In genomic region chr19:10188281-10188811, GRCm38 (mm10) we compare ENCODE assay signal across 9 mouse cellular contexts. TPM values are rescaled to one million over a fixed set of nuclear protein-coding genes. Genes with fewer than 3 reads are reported as not detected.
DNase-seq lines count a peak whose midpoint lies in the region; ATAC-seq and TF ChIP-seq lines count a peak whose summit lies in the region.
"Had no signal": no experiment of that assay in that cellular context is flagged by ENCODE, and none has a peak within 500 bp of the region (broad histone marks: within the 10 kb centered on the region; RNA-seq: fewer than 3 reads in every experiment).

No protein-coding gene starts in this region.

- H3K27me3 ChIP-seq in liver, adult 2 months (ENCODE audit: control insufficient read depth, insufficient read depth, low read length) = no peaks in the 10 kb centered on the region
- no peaks in the 10 kb centered on the region for H3K27me3 ChIP-seq in hindbrain, embryonic 16.5 days (replicated peaks; ENCODE audit: control insufficient read depth, insufficient read depth, low read length)
- H3K27me3 ChIP-seq in thymus, adult 2 months (ENCODE audit: control insufficient read depth, insufficient read depth, low read length) = no peaks in the 10 kb centered on the region
- H3K27me3 ChIP-seq: liver, embryonic 15.5 days had no signal

- TF ChIP-seq CTCF in liver, adult 2 months (IDR thresholded peaks at IDR 0.05; ENCODE audit: low read depth, low read length) = no peak
- TF ChIP-seq CTCF in thymus, adult 2 months (IDR thresholded peaks at IDR 0.05; ENCODE audit: borderline replicate concordance, control insufficient read depth, extremely low read depth, insufficient read depth, low read length, poor library complexity) = no peak

- peak overlapping the region; percentile 68 for H3K27ac ChIP-seq in liver, adult 2 months (replicated peaks; ENCODE audit: insufficient read depth, low read depth, low read length)
- H3K27ac ChIP-seq in hindbrain, embryonic 16.5 days (ENCODE audit: low read depth, low read length) = peak overlapping the region; percentile 71
- H3K27ac ChIP-seq in thymus, adult 2 months (ENCODE audit: control insufficient read depth, insufficient read depth, low read length) = no peak overlapping the region
- H3K27ac ChIP-seq: liver, embryonic 15.5 days had no signal

- no peak overlapping the region for H3K4me2 ChIP-seq in hindbrain, embryonic 16.5 days (ENCODE audit: low read length)
- H3K4me2 ChIP-seq: liver, embryonic 15.5 days had no signal

- no peak for TF ChIP-seq POLR2A in liver, adult 2 months (IDR thresholded peaks at IDR 0.05; ENCODE audit: extremely low read depth, insufficient read depth, low read length)
- no peak for TF ChIP-seq POLR2A in thymus, adult 2 months (IDR thresholded peaks at IDR 0.05; ENCODE audit: control insufficient read depth, extremely low read depth, insufficient read depth, low read length, poor library complexity)

- WGBS in liver, adult 2 months = 22% methylated on average over 10 of the region's 10 CpGs
- WGBS in hindbrain, embryonic 16.5 days = 38% methylated on average over 10 of the region's 10 CpGs
- 97% methylated on average over 10 of the region's 10 CpGs for WGBS in thymus, adult 2 months

- H3K36me3 ChIP-seq in liver, adult 2 months (ENCODE audit: control insufficient read depth, insufficient read depth, low read length) = peaks cover 52% of the 10 kb centered on the region
- H3K36me3 ChIP-seq in hindbrain, embryonic 16.5 days (ENCODE audit: control insufficient read depth, insufficient read depth, low read length) = peaks cover 44% of the 10 kb centered on the region
- peaks cover 11% of the 10 kb centered on the region for H3K36me3 ChIP-seq in thymus, adult 2 months (ENCODE audit: control insufficient read depth, insufficient read depth, low read length)

- no peaks in the 10 kb centered on the region for H3K9me3 ChIP-seq in hindbrain, embryonic 16.5 days (ENCODE audit: control insufficient read depth, low read length)
- H3K9me3 ChIP-seq: liver, embryonic 15.5 days had no signal

- peaks cover 6% of the 10 kb centered on the region; the same call in 1 of the 2 replicates for H3K79me2 ChIP-seq in liver, adult 2 months (ENCODE audit: control insufficient read depth, insufficient read depth, low read length)

- peak; percentile 99 for DNase-seq in liver, adult 2 months (ENCODE audit: extremely low read depth, low read depth, low spot score)
- no peak for DNase-seq in liver
- DNase-seq in cerebellum, postnatal 14 days = peak; percentile 83 to 88
- DNase-seq in left cerebral cortex, postnatal 14 days (ENCODE audit: low spot score in 2 of 2) = peak; percentile 66 to 80
- DNase-seq in thymus, postnatal 25 days = no peak
- DNase-seq in lung, postnatal 4 days = no peak
- DNase-seq in thymus, adult 2 months = no peak

- peak; percentile 89 for ATAC-seq in hindbrain, embryonic 16.5 days

- H3K4me1 ChIP-seq in liver, adult 2 months (ENCODE audit: control insufficient read depth, insufficient read depth, low read length) = peaks cover 37% of the 10 kb centered on the region
- H3K4me1 ChIP-seq in hindbrain, embryonic 16.5 days (ENCODE audit: control insufficient read depth, insufficient read depth, low read depth, low read length) = peaks cover 45% of the 10 kb centered on the region
- H3K4me1 ChIP-seq in thymus, adult 2 months (replicated peaks; ENCODE audit: control insufficient read depth, insufficient read depth, low read length) = peaks cover 11% of the 10 kb centered on the region

- peak overlapping the region; percentile 12 for H3K9ac ChIP-seq in liver, adult 2 months (ENCODE audit: low read depth, low read length)
- H3K9ac ChIP-seq in hindbrain, embryonic 16.5 days (ENCODE audit: low read depth, low read length) = no peak overlapping the region
- H3K9ac ChIP-seq: liver, embryonic 15.5 days had no signal

- no peak overlapping the region for H3K4me3 ChIP-seq in liver, adult 2 months (ENCODE audit: insufficient read depth, low read depth, low read length)
- H3K4me3 ChIP-seq in hindbrain, embryonic 16.5 days (ENCODE audit: low read length) = no peak overlapping the region
- H3K4me3 ChIP-seq in thymus, adult 2 months (ENCODE audit: control insufficient read depth, insufficient read depth, low read length) = no peak overlapping the region
- H3K4me3 ChIP-seq: liver, embryonic 15.5 days had no signal

- intact Hi-C loops in left cerebral cortex, postnatal 14 days (cut with DNase I) = no loop called here

RNA-seq across cellular contexts. Expression of gene Fads1, which starts 5.7 kb away (rescaled TPM):
- 238 and 300 TPM in 2 replicates for total RNA-seq in liver, adult 2 months (2014; rRNA removed)
- polyA plus RNA-seq in liver, adult 2 months (2012; rRNA removed) = 297 and 352 TPM in 2 replicates
- polyA plus RNA-seq in hindbrain, embryonic 16.5 days (2015; fragmentation: Nextera tagmentation; extraction: Ambion mirVana) = 169 and 177 TPM in 2 replicates
- total RNA-seq in left cerebral cortex, postnatal 14 days (2021) = 100 to 1,000 TPM; 155 to 165 TPM
- polyA plus RNA-seq in thymus, adult 2 months (2012; rRNA removed) = 50.2 and 51.4 TPM in 2 replicates

RNA-seq across cellular contexts. Expression of gene Tmem258, which starts 15.5 kb away (rescaled TPM):
- 41.1 and 63.0 TPM in 2 replicates for total RNA-seq in liver, adult 2 months (2014; rRNA removed)
- polyA plus RNA-seq in liver, adult 2 months (2012; rRNA removed) = 80.0 and 133 TPM in 2 replicates
- polyA plus RNA-seq in hindbrain, embryonic 16.5 days (2015; fragmentation: Nextera tagmentation; extraction: Ambion mirVana) = 281 and 311 TPM in 2 replicates
- total RNA-seq in left cerebral cortex, postnatal 14 days (2021) = 10 to 100 TPM; 84.1 to 88.2 TPM
- polyA plus RNA-seq in thymus, adult 2 months (2012; rRNA removed) = 159 and 189 TPM in 2 replicates

RNA-seq across cellular contexts. Expression of gene Fen1, which starts 15.6 kb away (rescaled TPM):
- total RNA-seq in liver, adult 2 months (2014; rRNA removed) = 3.0 and 4.6 TPM in 2 replicates
- 2.3 and 2.5 TPM in 2 replicates for polyA plus RNA-seq in liver, adult 2 months (2012; rRNA removed)
- polyA plus RNA-seq in hindbrain, embryonic 16.5 days (2015; fragmentation: Nextera tagmentation; extraction: Ambion mirVana) = 27.6 and 29.4 TPM in 2 replicates
- total RNA-seq in left cerebral cortex, postnatal 14 days (2021) = 1 to 10 TPM; 7.3 to 9.2 TPM
- polyA plus RNA-seq in thymus, adult 2 months (2012; rRNA removed) = 43.8 and 57.8 TPM in 2 replicates

RNA-seq across cellular contexts. Expression of gene Myrf, which starts 52.2 kb away (rescaled TPM):
- 3.0 and 5.3 TPM in 2 replicates for total RNA-seq in liver, adult 2 months (2014; rRNA removed)
- polyA plus RNA-seq in liver, adult 2 months (2012; rRNA removed) = 23.4 and 31.4 TPM in 2 replicates
- 0.95 and 1.1 TPM in 2 replicates for polyA plus RNA-seq in hindbrain, embryonic 16.5 days (2015; fragmentation: Nextera tagmentation; extraction: Ambion mirVana)
- total RNA-seq in left cerebral cortex, postnatal 14 days (2021) = 10 to 100 TPM in 1 of 2 experiments, 1 to 10 TPM in 1; 9.9 to 16.0 TPM
- 2.7 and 4.9 TPM in 2 replicates for polyA plus RNA-seq in thymus, adult 2 months (2012; rRNA removed)

Comparison
In these comparisons a context has a peak if more than half of its experiments do, and no peak if none do; other contexts are left out.
1. DNase-seq: peak in liver, adult 2 months (single experiment), cerebellum, postnatal 14 days (2 of 2) and left cerebral cortex, postnatal 14 days (2 of 2); none in liver (single experiment), thymus, postnatal 25 days (single experiment), lung, postnatal 4 days (0 of 2) and thymus, adult 2 months (single experiment).